Mouse (Mus musculus): Measurements from ENCODE around the gene Blnk. TPM values are rescaled to one million over a fixed set of nuclear protein-coding genes. Genes with fewer than 3 reads are reported as not detected.

Gene Blnk
- polyA plus RNA-seq, 1 experiment, result 6.0 TPM

DNA sequence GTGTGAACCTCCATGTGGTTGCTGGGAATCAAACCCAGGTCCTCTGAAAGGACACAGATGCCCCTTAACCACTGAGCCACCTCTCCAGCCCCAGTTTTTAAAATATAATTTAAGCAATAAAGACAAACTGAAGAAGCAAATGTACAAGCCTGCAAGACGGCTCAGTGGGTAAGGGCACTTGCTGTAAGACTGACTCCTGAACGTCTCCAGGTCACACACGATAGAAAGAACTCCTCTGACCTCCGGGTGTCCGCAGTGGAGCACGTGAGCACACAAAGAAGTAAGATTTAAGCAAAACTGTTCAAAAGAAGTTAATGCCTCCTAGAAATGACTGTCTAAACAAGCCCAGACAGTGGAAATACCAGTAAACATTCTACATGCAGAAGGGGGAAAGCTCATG is 2.4 kb upstream of the Blnk start:
- no peaks in the 10 kb centered on the region for H3K36me3 ChIP-seq (ENCODE audit: control insufficient read depth, insufficient read depth, low read length, poor library complexity, severe bottlenecking)
- no peaks in the 10 kb centered on the region for H3K27me3 ChIP-seq (ENCODE audit: control insufficient read depth, insufficient read depth, low read length, poor library complexity, severe bottlenecking)
- 0 out of 2 replicates have a peak, but pooled peaks cover 2% of the 10 kb centered on the region for H3K9me3 ChIP-seq (replicated peaks; ENCODE audit: control insufficient read depth, insufficient read depth, low read length, poor library complexity, severe bottlenecking)
- no peak overlapping the region for H3K4me3 ChIP-seq (ENCODE audit: low read depth, low read length)
- H3K4me1 ChIP-seq (ENCODE audit: control insufficient read depth, insufficient read depth, low read length), result peaks cover 14% of the 10 kb centered on the region
- no peak overlapping the region for H3K27ac ChIP-seq (ENCODE audit: insufficient read depth, low read length)
- TF ChIP-seq CTCF (IDR thresholded peaks at IDR 0.05; ENCODE audit: low read depth, low read length), result no peak
- TF ChIP-seq POLR2A (IDR thresholded peaks at IDR 0.05; ENCODE audit: insufficient read depth, low read length), result no peak
- no peak for TF ChIP-seq EP300 (IDR thresholded peaks at IDR 0.05; ENCODE audit: insufficient read depth, low read depth, low read length)
- no peak overlapping the region for H3K9ac ChIP-seq (ENCODE audit: low read depth, poor library complexity, severe bottlenecking)

DNA sequence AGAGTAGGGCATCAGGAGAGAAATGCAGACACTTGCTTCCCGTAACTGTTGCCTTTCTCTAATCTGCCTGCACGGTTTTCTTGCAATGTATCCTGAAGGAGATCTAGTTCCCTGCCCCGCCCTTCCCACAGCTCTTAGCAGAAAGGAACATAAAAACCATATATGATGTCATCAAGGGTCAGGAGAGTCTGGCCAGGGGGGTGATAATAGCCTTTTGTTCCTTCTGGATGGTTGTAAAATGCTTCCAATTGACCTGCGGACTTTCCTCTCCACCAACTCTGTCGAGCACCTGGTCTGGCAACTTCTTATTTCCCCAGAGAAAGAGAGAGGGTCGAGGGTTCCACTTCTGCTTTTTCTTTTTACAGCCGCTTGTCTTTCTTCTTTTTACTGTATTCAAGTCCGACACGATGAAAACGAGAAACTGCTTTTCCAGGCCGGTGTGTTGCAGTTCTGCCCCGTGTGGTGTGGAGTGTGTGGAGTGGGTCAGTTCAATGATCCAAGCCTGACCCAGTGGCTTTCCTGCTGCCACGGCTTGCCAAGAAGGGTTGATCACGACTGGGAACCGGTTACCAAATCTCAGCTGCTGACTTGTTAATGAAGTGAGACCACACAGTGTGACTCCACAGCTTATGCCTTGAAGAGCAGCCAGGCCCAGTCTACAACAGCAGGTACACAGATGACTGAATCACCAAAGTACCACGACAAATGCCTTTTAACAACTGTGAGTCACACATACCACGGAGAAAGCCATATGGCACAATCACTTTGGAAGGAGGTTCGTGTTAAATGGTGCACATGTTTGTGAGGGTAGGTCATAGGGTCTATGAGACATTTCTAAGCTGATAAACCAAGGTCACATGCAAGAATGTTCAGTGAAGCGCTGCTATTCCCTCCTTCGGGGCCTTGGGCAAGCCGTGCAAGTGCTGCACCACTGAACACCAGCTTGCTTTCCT is 1.4 kb upstream of the Blnk start:
- Histone ChIP-seq H3K4me1 (ENCODE audit: control insufficient read depth, insufficient read depth, low read length) (peaks cover 14% of the 10 kb centered on the region), H3K9ac (ENCODE audit: low read depth, poor library complexity, severe bottlenecking) (no peak overlapping the region), H3K9me3 (replicated peaks; ENCODE audit: control insufficient read depth, insufficient read depth, low read length, poor library complexity, severe bottlenecking) (no peaks in the 10 kb centered on the region), H3K4me3 (ENCODE audit: low read depth, low read length) (no peak overlapping the region), H3K36me3 (ENCODE audit: control insufficient read depth, insufficient read depth, low read length, poor library complexity, severe bottlenecking) (no peaks in the 10 kb centered on the region), H3K27me3 (ENCODE audit: control insufficient read depth, insufficient read depth, low read length, poor library complexity, severe bottlenecking) (no peaks in the 10 kb centered on the region), H3K27ac (ENCODE audit: insufficient read depth, low read length) (no peak overlapping the region)
- TF ChIP-seq EP300 (IDR thresholded peaks at IDR 0.05; ENCODE audit: insufficient read depth, low read depth, low read length) (no peak), CTCF (IDR thresholded peaks at IDR 0.05; ENCODE audit: low read depth, low read length) (no peak), POLR2A (IDR thresholded peaks at IDR 0.05; ENCODE audit: insufficient read depth, low read length) (no peak)

GRCm38 (mm10) chr19:40994911-40995310 is 576 bp upstream of the Blnk start:
- no peak overlapping the region for H3K27ac ChIP-seq (ENCODE audit: insufficient read depth, low read length)
- no peak overlapping the region for H3K9ac ChIP-seq (ENCODE audit: low read depth, poor library complexity, severe bottlenecking)
- H3K36me3 ChIP-seq (ENCODE audit: control insufficient read depth, insufficient read depth, low read length, poor library complexity, severe bottlenecking), result no peaks in the 10 kb centered on the region
- peaks cover 14% of the 10 kb centered on the region for H3K4me1 ChIP-seq (ENCODE audit: control insufficient read depth, insufficient read depth, low read length)
- no peaks in the 10 kb centered on the region for H3K9me3 ChIP-seq (replicated peaks; ENCODE audit: control insufficient read depth, insufficient read depth, low read length, poor library complexity, severe bottlenecking)
- no peak overlapping the region for H3K4me3 ChIP-seq (ENCODE audit: low read depth, low read length)
- no peaks in the 10 kb centered on the region for H3K27me3 ChIP-seq (ENCODE audit: control insufficient read depth, insufficient read depth, low read length, poor library complexity, severe bottlenecking)
- TF ChIP-seq EP300 (IDR thresholded peaks at IDR 0.05; ENCODE audit: insufficient read depth, low read depth, low read length), result no peak
- no peak for TF ChIP-seq CTCF (IDR thresholded peaks at IDR 0.05; ENCODE audit: low read depth, low read length)
- TF ChIP-seq POLR2A (IDR thresholded peaks at IDR 0.05; ENCODE audit: insufficient read depth, low read length), result no peak

GRCm38 (mm10) chr19:40993356-40993755 is 979 bp downstream of the Blnk start:
- Histone ChIP-seq H3K4me3 (ENCODE audit: low read depth, low read length) (no peak overlapping the region), H3K4me1 (ENCODE audit: control insufficient read depth, insufficient read depth, low read length) (peaks cover 14% of the 10 kb centered on the region), H3K9me3 (replicated peaks; ENCODE audit: control insufficient read depth, insufficient read depth, low read length, poor library complexity, severe bottlenecking) (no peaks in the 10 kb centered on the region), H3K27ac (ENCODE audit: insufficient read depth, low read length) (no peak overlapping the region), H3K9ac (ENCODE audit: low read depth, poor library complexity, severe bottlenecking) (no peak overlapping the region), H3K36me3 (ENCODE audit: control insufficient read depth, insufficient read depth, low read length, poor library complexity, severe bottlenecking) (no peaks in the 10 kb centered on the region), H3K27me3 (ENCODE audit: control insufficient read depth, insufficient read depth, low read length, poor library complexity, severe bottlenecking) (no peaks in the 10 kb centered on the region)
- no peak for TF ChIP-seq POLR2A (IDR thresholded peaks at IDR 0.05; ENCODE audit: insufficient read depth, low read length)
- no peak for TF ChIP-seq EP300 (IDR thresholded peaks at IDR 0.05; ENCODE audit: insufficient read depth, low read depth, low read length)
- TF ChIP-seq CTCF (IDR thresholded peaks at IDR 0.05; ENCODE audit: low read depth, low read length), result no peak

GRCm38 (mm10) chr19:40992517-40993044 is 1.8 kb downstream of the Blnk start:
- H3K4me3 ChIP-seq (ENCODE audit: low read depth, low read length), result no peak overlapping the region
- no peak overlapping the region for H3K27ac ChIP-seq (ENCODE audit: insufficient read depth, low read length)
- H3K27me3 ChIP-seq (ENCODE audit: control insufficient read depth, insufficient read depth, low read length, poor library complexity, severe bottlenecking), result no peaks in the 10 kb centered on the region
- H3K4me1 ChIP-seq (ENCODE audit: control insufficient read depth, insufficient read depth, low read length), result peaks cover 14% of the 10 kb centered on the region
- H3K9me3 ChIP-seq (replicated peaks; ENCODE audit: control insufficient read depth, insufficient read depth, low read length, poor library complexity, severe bottlenecking), result no peaks in the 10 kb centered on the region
- no peaks in the 10 kb centered on the region for H3K36me3 ChIP-seq (ENCODE audit: control insufficient read depth, insufficient read depth, low read length, poor library complexity, severe bottlenecking)
- H3K9ac ChIP-seq (ENCODE audit: low read depth, poor library complexity, severe bottlenecking), result no peak overlapping the region
- no peak for TF ChIP-seq POLR2A (IDR thresholded peaks at IDR 0.05; ENCODE audit: insufficient read depth, low read length)
- TF ChIP-seq EP300 (IDR thresholded peaks at IDR 0.05; ENCODE audit: insufficient read depth, low read depth, low read length), result no peak
- no peak for TF ChIP-seq CTCF (IDR thresholded peaks at IDR 0.05; ENCODE audit: low read depth, low read length)

GRCm38 (mm10) chr19:40992096-40992495 is 2.2 kb downstream of the Blnk start:
- peaks cover 14% of the 10 kb centered on the region for H3K4me1 ChIP-seq (ENCODE audit: control insufficient read depth, insufficient read depth, low read length)
- no peak for TF ChIP-seq POLR2A (IDR thresholded peaks at IDR 0.05; ENCODE audit: insufficient read depth, low read length)
- no peak for TF ChIP-seq EP300 (IDR thresholded peaks at IDR 0.05; ENCODE audit: insufficient read depth, low read depth, low read length)
- TF ChIP-seq CTCF (IDR thresholded peaks at IDR 0.05; ENCODE audit: low read depth, low read length), result no peak
- H3K9ac ChIP-seq (ENCODE audit: low read depth, poor library complexity, severe bottlenecking), result no peak overlapping the region
- H3K27me3 ChIP-seq (ENCODE audit: control insufficient read depth, insufficient read depth, low read length, poor library complexity, severe bottlenecking), result no peaks in the 10 kb centered on the region
- H3K4me3 ChIP-seq (ENCODE audit: low read depth, low read length), result no peak overlapping the region
- H3K36me3 ChIP-seq (ENCODE audit: control insufficient read depth, insufficient read depth, low read length, poor library complexity, severe bottlenecking), result no peaks in the 10 kb centered on the region
- H3K9me3 ChIP-seq (replicated peaks; ENCODE audit: control insufficient read depth, insufficient read depth, low read length, poor library complexity, severe bottlenecking), result no peaks in the 10 kb centered on the region
- no peak overlapping the region for H3K27ac ChIP-seq (ENCODE audit: insufficient read depth, low read length)
